Mouse (Mus musculus) thymus, adult 2 months (tissue): Measurements from ENCODE around the gene Ubap1l. TPM values are rescaled to one million over a fixed set of nuclear protein-coding genes. Genes with fewer than 3 reads are reported as not detected.

Experiments
- DNase-seq: peaks from one replicate; pipeline ENCODE4 v3.0.0; 2021
- H3K27ac ChIP-seq: fragments of 200-500 bp; 2 replicates; pipeline ENCODE4 v1.5.1; 2012; ENCODE audit warnings: low read length, control low read depth; ENCODE audit not compliant: control insufficient read depth, insufficient read depth
- H3K27me3 ChIP-seq: fragments of 200-500 bp; 2 replicates; pipeline ENCODE4 v1.6.1; 2012; ENCODE audit warnings: mild to moderate bottlenecking, low read length, moderate library complexity, mixed read lengths; ENCODE audit not compliant: control insufficient read depth, insufficient read depth
- H3K36me3 ChIP-seq: fragments of 200-500 bp; 2 replicates; pipeline ENCODE4 v1.6.1; 2012; ENCODE audit warnings: mild to moderate bottlenecking, low read length, moderate library complexity; ENCODE audit not compliant: control insufficient read depth, insufficient read depth
- H3K4me1 ChIP-seq: fragments of 200-500 bp; replicated peaks from 2 replicates; pipeline ENCODE4 v1.6.1; 2012; ENCODE audit warnings: low read length; ENCODE audit not compliant: control insufficient read depth, insufficient read depth
- H3K4me3 ChIP-seq: fragments of 200-500 bp; 2 replicates; pipeline ENCODE4 v1.5.1; 2012; ENCODE audit warnings: mild to moderate bottlenecking, low read length, control low read depth, moderate library complexity; ENCODE audit not compliant: control insufficient read depth, insufficient read depth
- CTCF ChIP-seq: fragments of 200-500 bp; IDR thresholded peaks from 2 replicates; pipeline ENCODE4 v1.5.1; 2012; ENCODE audit warnings: mild to moderate bottlenecking, control low read depth, low read length, moderate library complexity, borderline replicate concordance; ENCODE audit not compliant: control insufficient read depth, poor library complexity, insufficient read depth; ENCODE audit errors: extremely low read depth
- POLR2A ChIP-seq: fragments of 200-500 bp; IDR thresholded peaks from 2 replicates; pipeline ENCODE4 v1.6.1; 2012; ENCODE audit warnings: mild to moderate bottlenecking, low read length, control low read depth, moderate library complexity; ENCODE audit not compliant: control insufficient read depth, poor library complexity, insufficient read depth; ENCODE audit errors: extremely low read depth
- WGBS: fragments of 180-500 bp; shearing (Covaris S2); methylation state at CpG from one replicate; pipeline ENCODE4 v1.1.7; 2018; 5-methylcytosine and 5-hydroxymethylcytosine counted together
- polyA plus RNA-seq: library from polyadenylated mRNA; depleted of rRNA; stranded (reverse); fragments of >200 nt; gene quantifications from 2 replicates; pipeline ENCODE4 v1.2.3, GENCODE M21; 2012

The Ubap1l gene
- polyA plus RNA-seq, 1 experiment = 0.42 TPM

- Histone ChIP-seq H3K27me3 (no peaks in the 10 kb centered on the region), H3K27ac (no peak overlapping the region), H3K4me1 (peaks cover 3% of the 10 kb centered on the region; the same call in 1 of the 2 replicates), H3K36me3 (no peaks in the 10 kb centered on the region), H3K4me3 (no peak overlapping the region)
- 86% methylated on average over 5 of the region's 5 CpGs for WGBS
- DNase-seq = no peak
- TF ChIP-seq CTCF (no peak), POLR2A (no peak)
Observed at GRCm38 (mm10) chr9:65408871-65409295, 48.0 kb downstream of the Ubap1l start.

- H3K27ac ChIP-seq = no peak overlapping the region
- 96% methylated on average over 8 of the region's 8 CpGs for WGBS
- TF ChIP-seq POLR2A (no peak), CTCF (no peak)
- no peak overlapping the region for H3K4me3 ChIP-seq
- H3K36me3 ChIP-seq = no peaks in the 10 kb centered on the region
- DNase-seq = no peak
- no peaks in the 10 kb centered on the region for H3K27me3 ChIP-seq
- no peaks in the 10 kb centered on the region for H3K4me1 ChIP-seq
Observed at GRCm38 (mm10) chr9:65410378-65410777, 49.5 kb downstream of the Ubap1l start.

- Histone ChIP-seq H3K27me3 (no peaks in the 10 kb centered on the region), H3K27ac (no peak overlapping the region), H3K4me3 (no peak overlapping the region), H3K36me3 (no peaks in the 10 kb centered on the region), H3K4me1 (no peaks in the 10 kb centered on the region)
- TF ChIP-seq CTCF = no peak
- WGBS = 78% methylated on average over 3 of the region's 3 CpGs
- DNase-seq = no peak
Observed at GRCm38 (mm10) chr9:65411326-65411725, 50.5 kb downstream of the Ubap1l start.

GRCm38 (mm10) chr9:65417738-65418137 is 56.9 kb downstream of the Ubap1l start:
- TF ChIP-seq POLR2A = no peak
- TF ChIP-seq CTCF = no peak
- DNase-seq = no peak
- no peak overlapping the region for H3K27ac ChIP-seq
- no peaks in the 10 kb centered on the region for H3K4me1 ChIP-seq
- WGBS = 95% methylated on average over 3 of the region's 3 CpGs
- H3K36me3 ChIP-seq = no peaks in the 10 kb centered on the region
- H3K4me3 ChIP-seq = no peak overlapping the region
- H3K27me3 ChIP-seq = no peaks in the 10 kb centered on the region

- TF ChIP-seq CTCF = no peak
- no peak for TF ChIP-seq POLR2A
- Histone ChIP-seq H3K27me3 (no peaks in the 10 kb centered on the region), H3K27ac (no peak overlapping the region), H3K4me1 (no peaks in the 10 kb centered on the region), H3K36me3 (no peaks in the 10 kb centered on the region), H3K4me3 (no peak overlapping the region)
- DNase-seq = no peak
- WGBS = 94% methylated on average over 3 of the region's 3 CpGs
Observed at GRCm38 (mm10) chr9:65419633-65420032, 58.8 kb downstream of the Ubap1l start.

- Histone ChIP-seq H3K27ac (no peak within 1 kb of the TSS; the same call in 1 of the 2 replicates), H3K4me3 (no peak within 1 kb of the TSS)
Observed at GRCm38 (mm10) chr9:65422760-65423501, 62.1 kb downstream of the Ubap1l start, which contains the start of gene Slc51b. Gene Slc51b (minus strand): TSS chr9:65422955.

GRCm38 (mm10) chr9:65424393-65424792 is 63.6 kb downstream of the Ubap1l start:
- TF ChIP-seq POLR2A (no peak), CTCF (no peak)

More at GRCm38 (mm10) chr9:65422760-65423501, 62.1 kb downstream of the Ubap1l start, which contains the start of gene Slc51b:
- WGBS = 94% methylated on average over 11 of the region's 11 CpGs
- Histone ChIP-seq H3K36me3 (no peaks in the 10 kb centered on the region), H3K4me1 (no peaks in the 10 kb centered on the region), H3K27me3 (no peaks in the 10 kb centered on the region)
- TF ChIP-seq POLR2A (no peak), CTCF (no peak)
- no peak for DNase-seq

More at GRCm38 (mm10) chr9:65424393-65424792, 63.6 kb downstream of the Ubap1l start:
- Histone ChIP-seq H3K27ac (no peak overlapping the region), H3K36me3 (no peaks in the 10 kb centered on the region), H3K4me1 (no peaks in the 10 kb centered on the region), H3K27me3 (no peaks in the 10 kb centered on the region), H3K4me3 (no peak overlapping the region)
- no peak for DNase-seq
- WGBS = 12% methylated on average over 3 of the region's 3 CpGs
